Mouse (Mus musculus): ENCODE results near the gene Bace2.

Gene Bace2

DNA sequence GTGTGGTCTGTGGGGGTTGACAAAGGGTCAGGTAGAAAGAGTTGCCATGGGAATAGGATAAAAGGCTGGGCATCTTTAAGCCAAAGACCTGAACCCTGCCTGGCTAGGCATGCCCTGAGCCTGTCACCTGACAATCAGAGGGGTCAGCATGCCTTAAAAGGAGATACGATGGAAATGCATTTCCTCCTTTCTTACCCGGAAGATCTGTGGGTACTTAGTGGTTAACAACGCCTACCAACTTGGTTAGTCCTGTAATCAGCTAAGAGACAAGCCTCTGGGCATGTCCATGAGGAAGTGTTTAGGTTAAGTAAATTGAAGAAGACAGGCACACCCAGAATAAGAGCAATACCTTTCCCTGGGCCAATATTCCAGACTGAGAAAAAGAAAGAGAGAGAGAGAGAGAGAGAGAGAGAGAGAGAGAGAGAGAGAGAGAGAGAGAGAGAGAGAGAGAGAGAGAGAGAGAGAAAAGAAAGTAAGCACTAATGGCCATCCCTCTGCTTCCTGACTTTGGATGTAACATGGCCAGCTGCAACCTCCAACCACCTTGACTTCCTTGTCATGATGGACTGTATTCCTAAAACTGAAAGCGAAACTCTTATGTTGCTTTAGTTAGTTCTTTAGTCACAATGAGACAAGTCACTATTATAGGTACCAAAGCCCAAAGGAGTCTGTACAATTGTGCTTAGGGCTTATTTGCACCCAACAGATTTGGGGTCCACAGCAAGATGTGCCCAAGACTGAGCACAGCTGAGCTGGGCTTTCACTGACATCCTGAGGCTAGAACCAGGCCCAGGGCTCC is 111.7 kb downstream of the Bace2 start:
- no peak for DNase-seq

DNA sequence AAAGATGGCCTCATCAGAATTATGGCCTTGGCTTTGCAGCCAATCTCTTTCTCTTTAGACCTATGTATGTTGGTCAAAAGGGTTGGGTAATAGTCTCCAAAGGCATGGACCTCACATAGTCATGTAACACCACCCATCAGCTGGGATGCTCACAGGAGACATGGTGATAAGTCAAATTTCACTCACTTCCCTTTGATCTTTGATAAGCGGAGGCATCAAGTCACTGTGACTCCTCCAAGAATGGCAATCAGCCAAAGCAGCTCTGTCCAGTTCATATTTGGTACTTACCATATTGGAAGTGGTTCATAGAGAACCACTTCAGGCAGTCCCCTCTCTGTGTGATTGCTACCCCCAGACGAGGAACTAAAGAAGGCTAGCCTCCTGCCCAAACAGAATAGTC is 118.1 kb downstream of the Bace2 start:
- DNase-seq: no peak

- no peak for DNase-seq
These were observed 119.0 kb downstream of the Bace2 start for GRCm38 (mm10) chr16:97475581-97475980.

DNA sequence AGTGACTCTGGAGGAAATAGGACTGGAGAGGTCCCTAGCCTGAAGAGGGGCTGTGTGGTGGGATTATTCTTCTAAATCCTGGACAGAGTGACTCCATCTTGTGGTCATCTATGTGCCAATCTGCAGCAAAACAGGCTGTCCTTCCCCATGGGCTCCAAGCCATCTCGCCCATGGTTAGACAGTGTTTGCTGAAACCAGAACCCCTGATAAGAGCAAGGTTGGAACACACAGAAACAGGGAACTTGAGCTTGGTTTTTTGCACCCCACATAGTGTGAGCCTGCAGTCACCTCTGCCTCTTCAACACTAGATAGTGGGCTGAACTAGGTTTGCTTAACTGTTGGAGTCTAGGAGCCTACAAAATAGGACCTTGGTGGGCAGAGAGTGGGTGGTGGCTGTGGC is 120.0 kb downstream of the Bace2 start:
- no peak for DNase-seq

GRCm38 (mm10) chr16:97478655-97479054 is 122.1 kb downstream of the Bace2 start:
- DNase-seq: no peak

- no peak for DNase-seq
These were observed 135.8 kb downstream of the Bace2 start for GRCm38 (mm10) chr16:97492369-97492768.

Data from kidney, postnatal 36 days (tissue).